Mouse (Mus musculus) midbrain, embryonic 10.5 days (tissue): ENCODE measurements around the gene Mex3a. TPM values are rescaled to one million over a fixed set of nuclear protein-coding genes. Genes with fewer than 3 reads are reported as not detected.

ENCODE experiments used
- DNase-seq: peaks from one replicate; pipeline ENCODE4 v3.0.0-alpha.2; 2017; ENCODE audit warnings: low spot score
- H3K27ac ChIP-seq: fragments of 300-500 bp; sonication (generic); replicated peaks from 2 replicates; pipeline ENCODE4 v1.5.1; 2016; ENCODE audit warnings: mild to moderate bottlenecking
- H3K27me3 ChIP-seq: fragments of 300-500 bp; sonication (generic); 2 replicates; pipeline ENCODE4 v1.6.1; 2016; ENCODE audit warnings: low read depth, mild to moderate bottlenecking; ENCODE audit not compliant: poor library complexity, severe bottlenecking
- H3K36me3 ChIP-seq: fragments of 300-500 bp; sonication (generic); 2 replicates; pipeline ENCODE4 v1.6.1; 2016; ENCODE audit warnings: mild to moderate bottlenecking, moderate library complexity
- H3K4me1 ChIP-seq: fragments of 300-500 bp; sonication (generic); 2 replicates; pipeline ENCODE4 v1.6.1; 2016
- H3K4me3 ChIP-seq: fragments of 300-500 bp; sonication (generic); 2 replicates; pipeline ENCODE4 v1.5.1; 2016; ENCODE audit warnings: mild to moderate bottlenecking, moderate library complexity
- H3K9me3 ChIP-seq: fragments of 300-500 bp; sonication (generic); replicated peaks from 2 replicates; pipeline ENCODE4 v1.6.1; 2016; ENCODE audit warnings: mild to moderate bottlenecking
- WGBS: fragments of 180-500 bp; shearing (Covaris S2); methylation state at CpG from one replicate; pipeline ENCODE4 v1.1.7; 2016; 5-methylcytosine and 5-hydroxymethylcytosine counted together
- polyA plus RNA-seq: library from polyadenylated mRNA; unstranded; fragments of >200 nt; fragmentation: Nextera tagmentation; extraction: Ambion mirVana; gene quantifications from 2 replicates; pipeline ENCODE4 v1.2.1, GENCODE M21; 2016

Mex3a gene
- polyA plus RNA-seq, 1 experiment from 2014 or later, result 27.7 TPM

- peak overlapping the region; percentile 87 for H3K4me3 ChIP-seq
- no peaks in the 10 kb centered on the region for H3K27me3 ChIP-seq
- H3K4me1 ChIP-seq, result peaks cover 73% of the 10 kb centered on the region
- H3K9me3 ChIP-seq, result no peaks in the 10 kb centered on the region
- DNase-seq, result peak; percentile 54
- 2% methylated on average over 4 of the region's 5 CpGs for WGBS
- peak overlapping the region; percentile 100 for H3K27ac ChIP-seq
- H3K36me3 ChIP-seq, result peaks cover 46% of the 10 kb centered on the region
Observed at GRCm38 (mm10) chr3:88533706-88534105, 1.5 kb downstream of the Mex3a start.

GRCm38 (mm10) chr3:88535005-88535404 is 2.8 kb downstream of the Mex3a start:
- Histone ChIP-seq H3K27ac (peak overlapping the region; percentile 100), H3K27me3 (no peaks in the 10 kb centered on the region), H3K9me3 (no peaks in the 10 kb centered on the region), H3K4me1 (peaks cover 72% of the 10 kb centered on the region), H3K4me3 (peak overlapping the region; percentile 87), H3K36me3 (peaks cover 51% of the 10 kb centered on the region)
- no peak for DNase-seq
- 7% methylated on average over 3 of the region's 3 CpGs for WGBS

- peaks cover 56% of the 10 kb centered on the region for H3K36me3 ChIP-seq
- H3K9me3 ChIP-seq, result no peaks in the 10 kb centered on the region
- H3K4me3 ChIP-seq, result peak overlapping the region; percentile 87
- peaks cover 72% of the 10 kb centered on the region for H3K4me1 ChIP-seq
- DNase-seq, result no peak
- no peaks in the 10 kb centered on the region for H3K27me3 ChIP-seq
- WGBS, result 39% methylated on average over 4 of the region's 4 CpGs
- H3K27ac ChIP-seq, result peak overlapping the region; percentile 100
Observed at GRCm38 (mm10) chr3:88535527-88535926, 3.3 kb downstream of the Mex3a start.

GRCm38 (mm10) chr3:88536103-88536930 is 4.1 kb downstream of the Mex3a start:
- H3K4me3 ChIP-seq, result peak overlapping the region; percentile 87
- WGBS, result 8% methylated on average over 64 of the region's 64 CpGs
- no peaks in the 10 kb centered on the region for H3K9me3 ChIP-seq
- H3K36me3 ChIP-seq, result peaks cover 64% of the 10 kb centered on the region
- H3K27ac ChIP-seq, result peak overlapping the region; percentile 100
- no peaks in the 10 kb centered on the region for H3K27me3 ChIP-seq
- peaks cover 75% of the 10 kb centered on the region for H3K4me1 ChIP-seq
- peak; percentile 79 for DNase-seq

- Histone ChIP-seq H3K4me1 (peaks cover 83% of the 10 kb centered on the region), H3K4me3 (peak overlapping the region; percentile 87), H3K9me3 (no peaks in the 10 kb centered on the region), H3K27ac (peak overlapping the region; percentile 100), H3K27me3 (no peaks in the 10 kb centered on the region), H3K36me3 (peaks cover 69% of the 10 kb centered on the region)
- 61% methylated on average over 6 of the region's 6 CpGs for WGBS
- no peak for DNase-seq
Observed at GRCm38 (mm10) chr3:88537146-88537545, 5.0 kb downstream of the Mex3a start.

GRCm38 (mm10) chr3:88538271-88539145 is 6.3 kb downstream of the Mex3a start:
- 18% methylated on average over 9 of the region's 9 CpGs for WGBS
- DNase-seq, result peak; percentile 70

GRCm38 (mm10) chr3:88539397-88539796 is 7.2 kb downstream of the Mex3a start:
- 2% methylated on average over 3 of the region's 3 CpGs for WGBS
- H3K4me3 ChIP-seq, result peak overlapping the region; percentile 87

More at GRCm38 (mm10) chr3:88538271-88539145, 6.3 kb downstream of the Mex3a start:
- Histone ChIP-seq H3K27ac (peak overlapping the region; percentile 100), H3K4me3 (peak overlapping the region; percentile 87), H3K4me1 (peaks cover 94% of the 10 kb centered on the region), H3K9me3 (no peaks in the 10 kb centered on the region), H3K36me3 (peaks cover 69% of the 10 kb centered on the region), H3K27me3 (no peaks in the 10 kb centered on the region)

GRCm38 (mm10) chr3:88540085-88540484 is 7.9 kb downstream of the Mex3a start:
- WGBS, result 50% methylated on average over 5 of the region's 5 CpGs
- peak overlapping the region; percentile 100 for H3K27ac ChIP-seq
- H3K27me3 ChIP-seq, result no peaks in the 10 kb centered on the region
- peak overlapping the region; percentile 87; the same call in 1 of the 2 replicates for H3K4me3 ChIP-seq
- peaks cover 59% of the 10 kb centered on the region for H3K36me3 ChIP-seq
- H3K9me3 ChIP-seq, result no peaks in the 10 kb centered on the region
- DNase-seq, result no peak
- H3K4me1 ChIP-seq, result peaks cover 82% of the 10 kb centered on the region

More at GRCm38 (mm10) chr3:88539397-88539796, 7.2 kb downstream of the Mex3a start:
- no peaks in the 10 kb centered on the region for H3K27me3 ChIP-seq
- H3K36me3 ChIP-seq, result peaks cover 66% of the 10 kb centered on the region
- H3K9me3 ChIP-seq, result no peaks in the 10 kb centered on the region
- H3K27ac ChIP-seq, result peak overlapping the region; percentile 100
- peak; percentile 80 for DNase-seq
- H3K4me1 ChIP-seq, result peaks cover 86% of the 10 kb centered on the region

- Histone ChIP-seq H3K4me3 (no peak overlapping the region; the same call in 1 of the 2 replicates), H3K27ac (peak overlapping the region; percentile 7; the same call in 1 of the 2 replicates), H3K36me3 (peaks cover 42% of the 10 kb centered on the region), H3K27me3 (no peaks in the 10 kb centered on the region), H3K4me1 (peaks cover 68% of the 10 kb centered on the region), H3K9me3 (no peaks in the 10 kb centered on the region)
- DNase-seq, result no peak
- 79% methylated on average over 7 of the region's 7 CpGs for WGBS
Observed at GRCm38 (mm10) chr3:88541622-88542401, 9.6 kb downstream of the Mex3a start.

GRCm38 (mm10) chr3:88542486-88542885 is 10.3 kb downstream of the Mex3a start:
- H3K27ac ChIP-seq, result no peak overlapping the region
- H3K4me1 ChIP-seq, result peaks cover 61% of the 10 kb centered on the region
- H3K4me3 ChIP-seq, result no peak overlapping the region
- no peaks in the 10 kb centered on the region for H3K9me3 ChIP-seq
- DNase-seq, result no peak
- no peaks in the 10 kb centered on the region for H3K27me3 ChIP-seq
- whole genome bisulfite sequencing, result 73% methylated on average over 4 of the region's 4 CpGs
- H3K36me3 ChIP-seq, result peaks cover 35% of the 10 kb centered on the region

- no peak for DNase-seq
- no peak overlapping the region for H3K4me3 ChIP-seq
- no peak overlapping the region for H3K27ac ChIP-seq
- H3K36me3 ChIP-seq, result peaks cover 28% of the 10 kb centered on the region
- no peaks in the 10 kb centered on the region for H3K27me3 ChIP-seq
- WGBS, result 83% methylated on average over 8 of the region's 8 CpGs
- no peaks in the 10 kb centered on the region for H3K9me3 ChIP-seq
- peaks cover 54% of the 10 kb centered on the region for H3K4me1 ChIP-seq
Observed at GRCm38 (mm10) chr3:88543174-88543573, 11.0 kb downstream of the Mex3a start.
